Mouse (Mus musculus) lung, embryonic 14.5 days (tissue): ENCODE results near the gene Socs2. TPM values are rescaled to one million over a fixed set of nuclear protein-coding genes. Genes with fewer than 3 reads are reported as not detected.
"Not testable (repeated sequence)": the region's sequence is repeated elsewhere in the genome, so short reads cannot be mapped to it uniquely, and the experiment has no call there.

Experiments
- ATAC-seq: fragments of 200-750 bp; cut with Nextera tagmentation; 2 replicates; pipeline ENCODE4 v1.8.0; 2017; ENCODE audit warnings: mild to moderate bottlenecking, moderate TSS enrichment, moderate library complexity; ENCODE audit not compliant: insufficient read depth
- DNase-seq: peaks from one replicate; pipeline ENCODE4 v3.0.0-alpha.2; 2015
- H3K27ac ChIP-seq: fragments of 300-500 bp; sonication (generic); 2 replicates; pipeline ENCODE4 v1.5.1; 2014; ENCODE audit warnings: low read depth, mild to moderate bottlenecking, moderate library complexity
- H3K27me3 ChIP-seq: fragments of 300-500 bp; sonication (generic); 2 replicates; pipeline ENCODE4 v1.6.1; 2014; ENCODE audit warnings: low read length, control low read depth; ENCODE audit not compliant: insufficient read depth
- H3K36me3 ChIP-seq: fragments of 300-500 bp; sonication (generic); 2 replicates; pipeline ENCODE4 v1.6.1; 2014; ENCODE audit warnings: control low read depth; ENCODE audit not compliant: insufficient read depth
- H3K4me1 ChIP-seq: fragments of 300-500 bp; sonication (generic); 2 replicates; pipeline ENCODE4 v1.6.1; 2014; ENCODE audit warnings: antibody characterized with exemption, control low read depth; ENCODE audit not compliant: insufficient read depth
- H3K4me2 ChIP-seq: fragments of 300-500 bp; sonication (generic); 2 replicates; pipeline ENCODE4 v1.6.1; 2014; ENCODE audit warnings: mild to moderate bottlenecking
- H3K4me3 ChIP-seq: fragments of 300-500 bp; sonication (generic); 2 replicates; pipeline ENCODE4 v1.5.1; 2014; ENCODE audit warnings: low read depth, low read length
- H3K9ac ChIP-seq: fragments of 300-500 bp; sonication (generic); 2 replicates; pipeline ENCODE4 v1.6.1; 2014
- H3K9me3 ChIP-seq: fragments of 300-500 bp; sonication (generic); 2 replicates; pipeline ENCODE4 v1.6.1; 2016; ENCODE audit warnings: low read depth, low read length, control low read depth
- CTCF ChIP-seq: IDR thresholded peaks from 2 replicates; pipeline ENCODE4 v1.5.1; 2016; ENCODE audit warnings: antibody characterized with exemption, low read depth
- WGBS: fragments of 180-500 bp; shearing (Covaris S2); extraction: QIAGEN DNeasy Blood & Tissue Kit; methylation state at CpG from one replicate; pipeline ENCODE4 v1.1.7; 2014; 5-methylcytosine and 5-hydroxymethylcytosine counted together
- polyA plus RNA-seq: library from polyadenylated mRNA; unstranded; fragments of >200 nt; fragmentation: Nextera tagmentation; extraction: Ambion mirVana; gene quantifications from 2 replicates; pipeline ENCODE4 v1.2.1, GENCODE M21; 2014

Gene Socs2
- polyA plus RNA-seq, 1 experiment from 2014 or later = 124 TPM

GRCm38 (mm10) chr10:95392073-95392472 is 24.9 kb downstream of the Socs2 start:
- H3K9me3 ChIP-seq = no peaks in the 10 kb centered on the region
- no peaks in the 10 kb centered on the region for H3K36me3 ChIP-seq
- H3K27me3 ChIP-seq = no peaks in the 10 kb centered on the region
- H3K9ac ChIP-seq = no peak overlapping the region
- TF ChIP-seq CTCF = no peak
- no peak for ATAC-seq
- DNase-seq = no peak
- 73% methylated on average over 8 of the region's 8 CpGs for WGBS
- no peaks in the 10 kb centered on the region for H3K4me1 ChIP-seq
- no peak overlapping the region for H3K27ac ChIP-seq
- H3K4me2 ChIP-seq = no peak overlapping the region
- no peak overlapping the region for H3K4me3 ChIP-seq

GRCm38 (mm10) chr10:95390871-95391270 is 26.1 kb downstream of the Socs2 start:
- no peak for ATAC-seq
- no peak for TF ChIP-seq CTCF
- WGBS = 88% methylated on average over 9 of the region's 9 CpGs

GRCm38 (mm10) chr10:95389805-95390204 is 27.2 kb downstream of the Socs2 start:
- WGBS = 88% methylated on average over 5 of the region's 5 CpGs
- not testable (repeated sequence) for H3K4me1 ChIP-seq, ATAC-seq, H3K36me3 ChIP-seq, H3K9me3 ChIP-seq, H3K27ac ChIP-seq, H3K27me3 ChIP-seq, H3K9ac ChIP-seq, DNase-seq, H3K4me2 ChIP-seq, H3K4me3 ChIP-seq

More at GRCm38 (mm10) chr10:95390871-95391270, 26.1 kb downstream of the Socs2 start:
- Histone ChIP-seq H3K4me3 (no peak overlapping the region), H3K4me1 (no peaks in the 10 kb centered on the region), H3K9me3 (no peaks in the 10 kb centered on the region), H3K4me2 (no peak overlapping the region), H3K36me3 (no peaks in the 10 kb centered on the region), H3K27me3 (no peaks in the 10 kb centered on the region), H3K27ac (no peak overlapping the region), H3K9ac (no peak overlapping the region)
- no peak for DNase-seq

- peak; percentile 81 for ATAC-seq
- Histone ChIP-seq H3K27ac (peak overlapping the region; percentile 78), H3K4me2 (peak overlapping the region; percentile 28), H3K27me3 (no peaks in the 10 kb centered on the region), H3K4me3 (peak overlapping the region; percentile 5; the same call in 1 of the 2 replicates), H3K9me3 (no peaks in the 10 kb centered on the region), H3K4me1 (no peaks in the 10 kb centered on the region), H3K9ac (no peak overlapping the region), H3K36me3 (no peaks in the 10 kb centered on the region)
- TF ChIP-seq CTCF = no peak
- DNase-seq = peak; percentile 91
- WGBS = 21% methylated on average over 23 of the region's 23 CpGs
Observed at GRCm38 (mm10) chr10:95388821-95389477, 28.0 kb downstream of the Socs2 start.

DNA sequence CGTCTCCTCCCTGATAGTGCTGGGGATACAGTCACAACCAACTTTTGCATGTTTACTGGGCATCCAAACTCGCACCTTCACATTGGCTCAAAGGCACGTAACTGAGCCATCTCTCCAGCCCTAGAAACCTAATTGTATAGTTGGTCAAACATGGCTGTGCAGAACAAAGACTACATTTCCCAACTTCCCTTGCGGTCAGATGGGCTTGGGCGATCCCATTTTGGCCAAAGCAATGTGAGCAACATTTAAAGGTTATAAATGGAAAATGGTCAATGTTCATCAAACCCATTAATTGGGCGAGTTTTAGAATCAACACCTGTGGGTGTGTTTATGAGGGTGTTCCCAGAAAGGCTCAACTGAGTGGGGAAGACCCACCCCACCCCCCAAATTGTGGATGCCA is 30.5 kb downstream of the Socs2 start:
- Histone ChIP-seq H3K9ac (no peak overlapping the region), H3K27me3 (no peaks in the 10 kb centered on the region), H3K36me3 (no peaks in the 10 kb centered on the region), H3K4me2 (no peak overlapping the region), H3K9me3 (no peaks in the 10 kb centered on the region), H3K4me1 (no peaks in the 10 kb centered on the region), H3K4me3 (no peak overlapping the region), H3K27ac (peak overlapping the region; percentile 84)
- DNase-seq (no peak), ATAC-seq (no peak)
- WGBS = 86% methylated on average over 6 of the region's 6 CpGs
- TF ChIP-seq CTCF = no peak

DNA sequence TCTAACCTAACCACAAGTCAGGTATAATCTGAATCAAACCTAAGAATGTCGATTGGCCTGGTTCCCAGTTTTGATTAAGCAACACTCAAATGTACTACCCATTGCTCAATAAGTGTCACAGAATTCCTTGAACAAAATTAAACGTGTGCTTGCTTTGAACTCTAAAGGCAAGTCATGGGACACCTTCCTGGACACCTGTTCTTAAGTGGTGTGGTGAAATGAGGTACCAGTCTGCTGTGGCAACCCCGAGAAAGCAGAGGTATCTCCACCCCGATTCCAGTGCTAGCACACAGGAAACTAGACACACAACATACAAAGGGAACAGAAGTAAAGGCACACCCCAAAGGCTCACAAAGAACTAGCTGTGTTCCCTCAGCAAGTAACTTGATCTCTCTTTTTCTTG is 31.2 kb downstream of the Socs2 start:
- ATAC-seq (peak; percentile 72), DNase-seq (peak; percentile 84)
- TF ChIP-seq CTCF = no peak
- Histone ChIP-seq H3K9me3 (no peaks in the 10 kb centered on the region), H3K4me3 (no peak overlapping the region), H3K36me3 (no peaks in the 10 kb centered on the region), H3K27ac (peak overlapping the region; percentile 84), H3K27me3 (no peaks in the 10 kb centered on the region), H3K4me1 (no peaks in the 10 kb centered on the region), H3K4me2 (no peak overlapping the region), H3K9ac (no peak overlapping the region)
- 46% methylated on average over 4 of the region's 4 CpGs for WGBS

GRCm38 (mm10) chr10:95385081-95385480 is 31.9 kb downstream of the Socs2 start:
- no peak for DNase-seq
- Histone ChIP-seq H3K4me2 (no peak overlapping the region), H3K9ac (no peak overlapping the region), H3K9me3 (no peaks in the 10 kb centered on the region), H3K4me3 (no peak overlapping the region), H3K27ac (no peak overlapping the region), H3K27me3 (no peaks in the 10 kb centered on the region), H3K4me1 (no peaks in the 10 kb centered on the region), H3K36me3 (no peaks in the 10 kb centered on the region)
- ATAC-seq = no peak
- 74% methylated on average over 1 of the region's 1 CpGs for WGBS
- no peak for TF ChIP-seq CTCF
